Mouse (Mus musculus) mouse trophoblast stem cell (cell line): ENCODE measurements around the gene Rpl39l.
"Not testable (repeated sequence)": the region's sequence is repeated elsewhere in the genome, so short reads cannot be mapped to it uniquely, and the experiment has no call there.

Experiments
- in situ Hi-C, 2 experiments: fragments of 300-500 bp; cut with MseI, MboI; formaldehyde crosslinking; loops; 2 replicates in 1 of 2; 3 replicates in 1 of 2; pipeline ENCODE4 v1.15.1; 2025

The Rpl39l gene

DNA sequence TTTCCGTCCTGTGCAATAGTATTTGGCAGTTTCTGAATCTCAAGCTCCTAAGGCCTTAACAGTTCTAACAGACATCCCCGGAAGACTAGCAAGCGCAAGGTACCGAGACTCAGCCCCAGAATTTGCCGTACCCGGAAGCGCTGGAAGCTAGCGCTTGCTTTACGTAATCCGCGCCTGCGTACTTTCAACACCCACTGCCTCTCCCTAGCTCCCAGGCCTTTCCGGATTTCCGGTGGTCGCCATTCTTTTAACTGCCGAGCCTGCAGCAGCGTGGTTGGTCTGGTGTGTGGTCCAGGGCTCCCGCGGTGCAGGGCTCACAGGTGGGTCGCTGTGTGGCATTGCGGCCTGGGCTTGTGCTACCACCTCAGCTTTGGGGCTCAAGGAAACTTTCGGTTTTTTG, at the start of gene Rpl39l:
Gene Rpl39l (plus strand): TSS at position 222 of the 400 bp plus-strand sequence.
- in situ Hi-C loops, result no loop called here

DNA sequence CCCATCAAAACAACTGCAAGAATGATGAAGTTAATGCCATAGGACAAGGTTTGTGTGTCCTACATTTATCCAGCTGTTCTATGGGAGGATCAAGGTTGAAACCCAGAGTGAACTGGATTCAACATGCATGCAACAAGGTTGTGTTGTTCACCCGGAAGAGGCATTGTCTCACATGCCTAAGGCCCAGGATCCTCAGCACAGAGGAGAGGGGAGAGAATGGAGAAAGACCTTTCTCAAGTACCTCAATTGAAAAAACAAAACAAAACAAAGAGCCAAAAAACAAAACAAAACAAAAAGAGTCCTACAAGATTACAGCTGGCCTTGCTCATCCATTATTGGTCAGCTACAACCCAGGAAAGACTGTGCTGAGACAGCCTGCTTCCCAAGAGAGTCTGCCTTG, 42.4 kb upstream of the Rpl39l start:
- in situ Hi-C loops, result no loop called here

DNA sequence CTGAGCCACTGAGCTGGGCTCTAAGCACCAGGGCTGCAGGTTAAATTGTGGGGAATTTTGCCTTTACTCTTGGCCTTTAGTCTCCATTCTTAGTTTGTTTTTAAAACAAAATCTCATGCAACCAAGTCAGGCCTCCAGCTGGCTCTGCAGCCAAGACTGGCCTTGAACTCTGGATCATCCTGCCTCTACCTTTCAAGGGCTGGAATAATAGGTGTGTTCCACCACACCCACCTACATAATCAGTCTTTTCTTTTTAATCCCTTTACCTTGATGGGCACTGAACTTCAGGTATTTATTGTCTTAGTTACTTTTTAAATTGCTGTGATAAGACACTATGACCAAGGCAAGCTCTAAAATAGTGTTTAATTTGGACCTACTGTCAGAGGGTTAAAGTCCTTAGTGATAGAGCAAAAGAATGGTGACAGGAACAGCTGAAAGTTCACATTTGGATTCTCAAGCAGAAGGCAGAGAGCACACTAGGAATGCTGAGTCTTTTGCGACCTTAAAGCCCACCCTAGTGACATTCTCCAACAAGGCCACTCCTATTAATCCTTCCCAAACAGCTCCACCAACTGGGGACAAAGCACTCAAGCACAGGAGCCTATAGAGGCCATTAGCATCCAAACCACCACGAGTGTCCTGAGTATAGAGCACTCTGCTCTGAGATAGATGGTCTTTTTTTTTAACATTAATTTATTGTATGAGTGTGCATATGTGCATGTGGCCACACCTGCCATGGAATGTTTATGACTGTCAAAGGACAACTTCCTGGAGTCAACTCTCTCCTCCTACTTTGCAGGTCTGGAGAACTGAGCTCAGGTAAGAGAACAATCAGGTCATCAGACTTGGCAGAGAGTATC, 40.7 kb upstream of the Rpl39l start:
- in situ Hi-C loops, result no loop called here

DNA sequence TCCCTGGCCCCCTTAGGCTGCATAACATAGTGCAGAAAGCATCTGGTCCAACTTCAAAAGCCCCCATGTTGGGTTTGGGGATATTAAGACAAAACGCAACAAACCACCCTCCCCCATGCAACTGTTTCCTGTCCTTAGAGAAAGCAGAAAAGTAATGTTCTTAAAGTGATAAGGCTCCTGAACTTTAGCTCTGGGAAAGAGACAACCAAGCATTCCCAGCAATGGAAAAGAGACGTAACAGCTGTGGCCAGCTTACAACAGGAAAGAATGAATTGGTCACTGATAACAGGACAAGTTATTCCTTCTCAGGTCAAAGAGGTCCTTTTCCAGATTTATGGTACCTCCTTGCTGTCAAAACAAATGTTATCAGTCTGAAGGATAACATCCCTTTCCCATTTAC, 26.9 kb upstream of the Rpl39l start:
- in situ Hi-C loops, result no loop called here

DNA sequence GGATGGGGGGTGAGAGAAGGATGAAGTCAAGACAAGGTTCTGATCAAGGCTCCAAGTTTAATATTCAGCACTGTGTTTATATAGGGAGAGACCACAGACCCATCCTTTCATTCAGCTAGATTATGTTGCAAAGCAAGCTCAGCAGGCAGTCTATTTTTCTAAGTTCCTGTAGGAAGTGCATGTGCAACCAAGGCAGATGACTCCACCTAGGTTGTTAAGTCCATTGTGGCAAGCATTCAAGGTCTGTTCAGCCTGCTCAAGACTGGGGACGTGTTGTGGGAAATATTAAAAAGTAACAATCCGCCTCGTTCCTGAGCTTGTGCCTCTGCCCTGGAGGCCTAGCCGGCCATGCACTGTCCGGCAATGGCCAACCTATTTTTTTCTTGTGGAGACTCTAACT, 22.6 kb upstream of the Rpl39l start:
- in situ Hi-C loops, result no loop called here

DNA sequence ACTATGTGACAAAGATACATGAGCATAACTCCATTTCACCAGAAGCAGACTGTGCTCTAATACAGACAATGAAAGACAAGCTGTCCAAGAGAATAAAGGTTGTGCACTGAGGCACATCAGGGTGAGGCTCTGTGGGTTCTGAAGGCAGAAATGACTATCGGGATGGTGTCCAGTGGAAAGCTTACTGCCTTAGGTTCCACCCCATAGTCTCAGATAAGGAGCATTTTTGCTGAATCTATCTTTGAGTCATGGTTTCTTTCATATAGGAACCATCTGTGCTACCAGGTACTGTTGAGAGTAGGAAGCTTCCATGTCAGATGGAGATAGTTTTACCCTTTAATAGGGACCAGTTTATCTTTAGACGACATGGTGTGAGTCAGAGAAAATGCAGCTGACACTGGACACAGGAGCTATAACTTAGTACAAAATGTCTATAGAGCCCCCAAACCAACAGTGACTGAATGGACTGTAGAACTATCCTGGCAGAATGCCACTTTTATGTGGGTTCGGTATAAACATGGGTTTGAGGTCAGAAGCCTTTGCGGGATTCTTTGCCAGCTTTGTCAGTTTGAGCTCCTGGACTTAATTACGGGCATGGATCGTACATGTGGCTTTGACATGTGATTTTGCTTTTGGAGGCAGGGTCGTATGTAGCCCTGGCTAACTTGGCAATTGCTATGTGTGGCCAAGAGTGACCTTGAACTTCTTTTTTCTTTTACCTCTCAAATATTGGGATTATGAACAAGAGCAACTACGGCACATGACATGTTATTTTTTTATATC, 712 bp upstream of the Rpl39l start:
- in situ Hi-C loops, result no loop called here

DNA sequence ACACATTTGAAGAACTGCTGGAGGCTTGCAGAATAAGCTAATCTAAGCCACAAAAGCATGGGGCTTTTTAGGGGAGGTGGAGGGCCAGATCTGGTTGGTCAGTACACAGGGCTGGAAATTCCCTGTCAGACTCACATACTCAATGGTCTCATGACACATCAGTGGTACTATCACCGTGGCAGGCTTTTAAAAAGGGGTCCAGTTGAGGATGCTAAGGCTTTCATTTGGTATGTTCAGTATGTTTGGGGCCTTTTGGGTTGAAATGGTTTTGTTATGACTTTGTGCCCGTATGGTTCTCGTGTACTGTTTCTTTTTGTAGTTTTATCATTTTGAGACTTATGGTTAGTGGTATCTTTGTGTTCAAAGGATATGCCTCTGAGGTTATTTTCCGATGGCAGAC, 1.2 kb downstream of the Rpl39l start:
- in situ Hi-C loops, result no loop called here

DNA sequence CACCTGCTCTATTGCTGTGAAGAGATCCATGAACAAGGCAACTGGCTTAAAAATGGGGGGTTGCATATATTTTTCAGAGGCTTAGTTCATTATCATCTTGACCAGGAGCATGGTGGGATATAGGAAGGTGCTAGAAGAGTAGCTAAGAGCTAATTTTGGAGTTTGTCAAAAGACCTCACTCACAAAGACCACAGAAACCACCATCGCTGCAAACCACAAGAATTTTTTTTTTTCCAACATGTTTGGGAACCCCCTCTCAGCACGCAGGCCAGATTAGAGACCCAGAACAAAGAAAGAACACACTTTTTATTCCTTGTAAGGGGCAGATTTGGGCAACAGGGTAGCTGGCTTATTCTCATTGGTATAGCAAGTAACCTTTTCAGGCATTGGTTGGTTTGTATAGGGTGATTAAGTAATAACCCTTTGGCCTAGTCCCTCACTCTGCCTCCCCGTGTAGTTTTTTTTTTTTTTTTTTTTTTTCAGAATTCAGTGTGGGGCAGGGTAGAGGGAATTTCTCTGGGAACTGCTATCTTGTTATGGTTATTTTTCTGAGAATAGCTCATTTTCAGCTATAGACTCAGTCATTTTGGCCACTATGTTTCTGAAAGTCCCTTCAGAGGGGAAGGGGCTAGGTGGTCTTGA, 2.3 kb downstream of the Rpl39l start:
- in situ Hi-C loops, result no loop called here

DNA sequence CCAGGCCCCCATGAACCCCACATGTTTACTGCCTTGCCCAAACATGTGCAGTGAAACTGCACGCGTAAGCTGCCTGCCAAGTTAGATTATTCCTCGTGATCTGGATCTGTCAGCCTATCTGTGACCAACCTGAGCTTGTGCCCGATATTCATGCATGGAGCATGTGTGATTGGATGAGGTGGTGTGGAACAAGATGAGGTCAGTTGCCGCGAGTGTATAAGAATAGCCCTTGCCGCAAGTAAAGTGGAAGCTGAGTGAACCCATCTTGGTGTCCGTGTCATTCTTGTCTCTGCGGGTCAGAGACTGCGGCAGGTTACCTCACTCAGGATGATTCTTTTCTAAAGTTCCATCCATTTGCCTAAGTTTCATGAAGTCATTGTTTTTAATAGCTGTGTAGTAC, 17.4 kb downstream of the Rpl39l start:
- in situ Hi-C loops, result not testable (repeated sequence)

DNA sequence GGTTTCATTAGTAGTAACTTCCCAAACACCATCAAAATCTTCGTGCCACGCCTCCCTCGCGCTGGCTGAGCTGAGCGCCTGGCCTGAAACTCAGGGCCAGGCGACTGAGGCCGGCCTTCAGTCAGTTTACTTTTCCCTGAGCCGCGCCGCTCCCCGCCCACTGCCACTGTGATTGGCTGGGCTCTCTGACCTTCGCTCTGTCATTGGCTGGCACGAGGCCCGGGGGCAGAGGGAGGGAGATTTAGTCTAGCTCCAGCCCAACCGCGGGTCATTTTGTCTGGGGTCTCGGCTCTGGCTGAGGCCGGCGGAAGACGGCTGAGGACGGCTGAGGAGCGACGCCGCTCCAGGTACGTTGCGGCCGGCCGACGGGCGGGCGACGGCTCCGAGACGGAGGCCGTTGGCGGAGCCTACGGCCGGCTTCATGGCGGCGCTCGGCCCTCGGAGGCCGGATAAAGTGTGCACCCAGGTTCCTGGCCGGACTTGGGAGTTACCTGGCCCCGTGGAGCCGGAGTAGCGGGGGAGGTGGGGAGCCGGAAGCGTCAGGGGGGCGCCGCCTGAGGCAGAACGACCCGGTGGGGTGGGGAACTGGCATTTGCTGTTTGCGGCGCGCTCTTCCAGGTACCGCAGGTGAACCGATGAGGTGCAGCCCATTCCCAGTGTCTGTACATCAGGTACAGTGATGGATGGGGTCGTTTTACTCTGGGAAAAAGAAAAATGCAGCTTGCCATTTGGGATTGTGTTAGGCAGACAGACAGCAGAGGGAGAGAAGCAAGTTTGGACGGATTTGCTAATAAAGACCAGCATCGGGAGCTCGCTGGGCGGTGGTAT, 22.9 kb downstream of the Rpl39l start, which contains the start of gene Atf7ip2:
Gene Atf7ip2 (plus strand): TSS at position 34 of the 828 bp plus-strand sequence.
- in situ Hi-C loops, result loop anchor here in 1 of 2 experiments (10.0 kb wide), 1 partner anchor 108 kb away; no protein-coding TSS in a partner anchor

DNA sequence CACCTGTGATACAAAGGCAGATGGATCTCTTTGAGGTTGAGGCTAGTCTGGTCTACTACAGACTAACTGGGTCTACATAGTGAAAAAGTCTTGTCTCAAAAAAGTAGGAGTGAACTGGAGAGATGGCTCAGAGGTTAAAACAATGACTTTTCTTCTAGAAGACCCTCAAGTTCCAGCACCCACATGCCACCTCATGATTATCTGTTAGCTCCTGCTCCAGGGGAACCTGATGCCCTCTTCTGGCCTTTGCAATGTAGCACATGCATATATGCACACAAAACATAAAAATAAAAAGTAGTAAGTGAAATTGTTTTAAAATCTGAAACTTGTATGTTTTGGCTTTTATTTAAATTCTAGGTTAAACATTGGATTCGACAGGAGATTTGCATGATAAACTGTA, 38.8 kb downstream of the Rpl39l start:
- in situ Hi-C loops, result no loop called here

DNA sequence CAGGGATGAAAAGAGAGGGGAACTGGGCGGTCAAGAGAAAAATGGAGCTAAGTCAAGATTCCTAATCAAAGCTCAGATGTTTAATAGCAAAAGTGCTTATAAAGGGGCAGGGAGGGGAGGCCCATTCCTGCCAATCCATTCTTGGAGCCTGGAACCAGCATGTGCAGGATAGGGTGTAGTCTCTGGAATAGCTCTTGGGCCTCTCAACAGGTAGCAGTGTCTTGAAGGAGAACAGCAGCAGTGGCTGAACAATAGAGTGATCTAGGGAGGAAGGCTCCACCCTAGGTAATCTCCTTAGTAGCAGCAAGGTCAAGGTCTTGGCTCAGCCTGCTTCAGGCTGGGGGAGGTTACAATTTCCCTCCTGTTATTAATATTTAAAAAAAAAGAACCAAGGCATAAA, 46.3 kb downstream of the Rpl39l start:
- in situ Hi-C loops, result not testable (repeated sequence)

DNA sequence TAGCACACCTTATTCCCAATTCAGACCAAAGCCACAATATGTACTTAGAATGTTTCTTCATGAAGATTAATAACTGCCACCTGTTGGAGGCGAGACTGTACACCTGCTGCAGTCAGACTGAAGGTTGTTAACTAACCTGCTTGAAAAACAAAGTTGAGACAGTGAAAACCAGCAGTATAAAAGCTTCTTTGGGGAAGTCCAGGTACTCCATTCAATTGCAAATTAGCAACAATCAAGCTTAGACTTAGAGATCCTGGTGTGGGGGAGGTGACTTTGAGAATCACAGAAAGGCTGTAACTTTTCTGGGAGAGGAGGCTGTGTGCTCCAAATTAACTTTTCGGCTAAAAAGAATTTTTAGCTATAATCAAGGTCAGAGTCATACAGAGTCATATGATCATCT, 47.0 kb downstream of the Rpl39l start:
- in situ Hi-C loops, result not testable (repeated sequence)
